ENCODE assay signal across 9 mouse cellular contexts in genomic region chr7:24400082-24400452, GRCm38 (mm10). TPM values are rescaled to one million over a fixed set of nuclear protein-coding genes. Genes with fewer than 3 reads are reported as not detected.
A peak's percentile ranks its signal among the peaks of the same experiment; 100 is the strongest.
DNase-seq lines count a peak whose midpoint lies in the region; ATAC-seq and TF ChIP-seq lines count a peak whose summit lies in the region.
"Had no signal": no experiment of that assay in that cellular context is flagged by ENCODE, and none has a peak within 500 bp of the region (broad histone marks: within the 10 kb centered on the region; RNA-seq: fewer than 3 reads in every experiment).

No protein-coding gene starts in this region.

- WGBS in heart, embryonic 12.5 days, result 15% methylated on average over 3 of the region's 3 CpGs
- 20% methylated on average over 3 of the region's 3 CpGs for WGBS in forebrain, embryonic 14.5 days
- WGBS in liver, embryonic 16.5 days (ENCODE audit: insufficient replicate concordance), result 5% methylated on average over 3 of the region's 3 CpGs

- H3K27ac ChIP-seq in heart, embryonic 12.5 days (ENCODE audit: poor library complexity, severe bottlenecking), result peak overlapping the region; percentile 95
- H3K27ac ChIP-seq in forebrain, embryonic 14.5 days (ENCODE audit: low read depth, low read length), result peak overlapping the region; percentile 95
- H3K27ac ChIP-seq in liver, embryonic 16.5 days (ENCODE audit: low read length), result peak overlapping the region; percentile 100

- H3K4me3 ChIP-seq in heart, embryonic 12.5 days, result peak overlapping the region; percentile 59
- H3K4me3 ChIP-seq in E14TG2a.4 (replicated peaks; ENCODE audit: low read length), result peak overlapping the region; percentile 79
- peak overlapping the region; percentile 50 for H3K4me3 ChIP-seq in forebrain, embryonic 14.5 days (ENCODE audit: low read depth, low read length)
- peak overlapping the region; percentile 77 for H3K4me3 ChIP-seq in liver, embryonic 16.5 days (ENCODE audit: low read depth, low read length)

- peak overlapping the region; percentile 74 for H3K4me2 ChIP-seq in heart, embryonic 12.5 days
- H3K4me2 ChIP-seq in forebrain, embryonic 14.5 days (ENCODE audit: low read length), result peak overlapping the region; percentile 52
- H3K4me2 ChIP-seq in liver, embryonic 16.5 days (ENCODE audit: low read depth, low read length), result peak overlapping the region; percentile 87

- no peaks in the 10 kb centered on the region for H3K27me3 ChIP-seq in heart, embryonic 12.5 days (replicated peaks)
- no peaks in the 10 kb centered on the region for H3K27me3 ChIP-seq in E14TG2a.4 (ENCODE audit: insufficient read depth, low read length)
- no peaks in the 10 kb centered on the region for H3K27me3 ChIP-seq in forebrain, embryonic 14.5 days (replicated peaks; ENCODE audit: control insufficient read depth, insufficient read depth, low read length)
- H3K27me3 ChIP-seq in liver, embryonic 16.5 days (ENCODE audit: control insufficient read depth, insufficient read depth, low read depth, low read length), result no peaks in the 10 kb centered on the region

- no peak for TF ChIP-seq CTCF in E14TG2a.4 (conservative IDR thresholded peaks at IDR 0.05; ENCODE audit: low read length)

- H3K9ac ChIP-seq in heart, embryonic 12.5 days, result peak overlapping the region; percentile 78
- peak overlapping the region; percentile 73 for H3K9ac ChIP-seq in forebrain, embryonic 14.5 days (ENCODE audit: low read length)
- H3K9ac ChIP-seq in liver, embryonic 16.5 days (ENCODE audit: low read depth, low read length), result peak overlapping the region; percentile 83

- ATAC-seq in heart, embryonic 12.5 days (ENCODE audit: insufficient number of reproducible peaks, low FRiP score), result no peak
- ATAC-seq in forebrain, embryonic 14.5 days, result no peak
- ATAC-seq in liver, embryonic 16.5 days (ENCODE audit: low read depth), result no peak

- DNase-seq in heart, adult 18-20 months, result no peak
- no peak for DNase-seq in forebrain, embryonic 14.5 days (ENCODE audit: low spot score)
- no peak for DNase-seq in urinary bladder, postnatal 14 days (ENCODE audit: low spot score)
- DNase-seq in layer of hippocampus, adult 11-12 months (ENCODE audit: low spot score), result no peak
- DNase-seq in gastrocnemius, postnatal 4 days (ENCODE audit: low spot score in 2 of 2), result no peak

- no peaks in the 10 kb centered on the region for H3K4me1 ChIP-seq in heart, embryonic 12.5 days (replicated peaks)
- H3K4me1 ChIP-seq in E14TG2a.4 (replicated peaks; ENCODE audit: low read depth, low read length), result peaks cover 45% of the 10 kb centered on the region
- H3K4me1 ChIP-seq in forebrain, embryonic 14.5 days (ENCODE audit: control insufficient read depth, insufficient read depth, low read length), result peaks cover 3% of the 10 kb centered on the region; the same call in 1 of the 2 replicates
- peaks cover 43% of the 10 kb centered on the region for H3K4me1 ChIP-seq in liver, embryonic 16.5 days (ENCODE audit: control insufficient read depth, low read depth, low read length)

- peaks cover 6% of the 10 kb centered on the region for H3K9me3 ChIP-seq in heart, embryonic 12.5 days (replicated peaks)
- H3K9me3 ChIP-seq in E14TG2a.4 (ENCODE audit: low read length), result no peaks in the 10 kb centered on the region
- H3K9me3 ChIP-seq in forebrain, embryonic 14.5 days (replicated peaks; ENCODE audit: control insufficient read depth, low read length), result no peaks in the 10 kb centered on the region
- no peaks in the 10 kb centered on the region; the same call in 1 of the 2 replicates for H3K9me3 ChIP-seq in liver, embryonic 16.5 days (replicated peaks; ENCODE audit: control insufficient read depth, low read length)

- peaks cover 26% of the 10 kb centered on the region for H3K36me3 ChIP-seq in heart, embryonic 12.5 days
- H3K36me3 ChIP-seq in E14TG2a.4 (ENCODE audit: insufficient read depth, low read length), result peaks cover 16% of the 10 kb centered on the region
- peaks cover 21% of the 10 kb centered on the region for H3K36me3 ChIP-seq in forebrain, embryonic 14.5 days (ENCODE audit: control insufficient read depth, insufficient read depth, low read length)
- H3K36me3 ChIP-seq in liver, embryonic 16.5 days (ENCODE audit: control insufficient read depth, insufficient read depth), result peaks cover 14% of the 10 kb centered on the region

RNA-seq across cellular contexts. Expression of gene Smg9, which starts 0.6 kb away (rescaled TPM):
- 21.4 and 21.6 TPM in 2 replicates for polyA plus RNA-seq in heart, embryonic 12.5 days (2016; fragmentation: Nextera tagmentation; extraction: Ambion mirVana)
- 1 to 10 TPM; 6.6 to 8.4 TPM for total RNA-seq in heart, adult 18-20 months (2021)
- polyA plus RNA-seq in forebrain, embryonic 14.5 days (2014; fragmentation: Nextera tagmentation; extraction: Ambion mirVana), result 23.4 and 26.1 TPM in 2 replicates
- polyA plus RNA-seq in liver, embryonic 16.5 days (2015; fragmentation: Nextera tagmentation; extraction: Ambion mirVana), result 12.8 and 14.3 TPM in 2 replicates
- 10 to 100 TPM; 18.1 to 21.1 TPM for total RNA-seq in gastrocnemius, postnatal 4 days (2021)

RNA-seq across cellular contexts. Expression of gene Kcnn4, which starts 30.0 kb away (rescaled TPM):
- polyA plus RNA-seq in heart, embryonic 12.5 days (2016; fragmentation: Nextera tagmentation; extraction: Ambion mirVana), result 6.9 and 7.8 TPM in 2 replicates
- total RNA-seq in heart, adult 18-20 months (2021), result 1 to 10 TPM in 1 of 2 experiments, under 1 TPM in 1; 0.69 to 2.4 TPM
- polyA plus RNA-seq in forebrain, embryonic 14.5 days (2014; fragmentation: Nextera tagmentation; extraction: Ambion mirVana), result 0.09 and 0.53 TPM in 2 replicates
- polyA plus RNA-seq in liver, embryonic 16.5 days (2015; fragmentation: Nextera tagmentation; extraction: Ambion mirVana), result 91.9 and 93.4 TPM in 2 replicates
- under 1 TPM; 0.61 to 0.93 TPM for total RNA-seq in gastrocnemius, postnatal 4 days (2021)

RNA-seq across cellular contexts. Expression of gene Lypd5, which starts 51.1 kb away (rescaled TPM):
- not detected in 2 replicates for polyA plus RNA-seq in heart, embryonic 12.5 days (2016; fragmentation: Nextera tagmentation; extraction: Ambion mirVana)
- total RNA-seq in heart, adult 18-20 months (2021), result not detected
- not detected in 2 replicates for polyA plus RNA-seq in forebrain, embryonic 14.5 days (2014; fragmentation: Nextera tagmentation; extraction: Ambion mirVana)
- polyA plus RNA-seq in liver, embryonic 16.5 days (2015; fragmentation: Nextera tagmentation; extraction: Ambion mirVana), result not detected in 2 replicates
- not detected for total RNA-seq in gastrocnemius, postnatal 4 days (2021)
- total RNA-seq: neutrophil, adult 5-6 weeks had no signal

RNA-seq across cellular contexts. Expression of gene Irgc1, which starts 52.0 kb away (rescaled TPM):
- polyA plus RNA-seq in heart, embryonic 12.5 days (2016; fragmentation: Nextera tagmentation; extraction: Ambion mirVana), result not detected in 2 replicates
- not detected for total RNA-seq in heart, adult 18-20 months (2021)
- polyA plus RNA-seq in forebrain, embryonic 14.5 days (2014; fragmentation: Nextera tagmentation; extraction: Ambion mirVana), result not detected in 2 replicates
- not detected in 2 replicates for polyA plus RNA-seq in liver, embryonic 16.5 days (2015; fragmentation: Nextera tagmentation; extraction: Ambion mirVana)
- total RNA-seq in gastrocnemius, postnatal 4 days (2021), result under 1 TPM; 0.26 to 0.52 TPM

Comparison
In these comparisons a context has a peak if more than half of its experiments do, and no peak if none do; other contexts are left out.
1. RNA of gene Kcnn4, which starts 30.0 kb away (polyA plus RNA-seq): 91.9 to 93.4 TPM in liver, embryonic 16.5 days; 6.9 to 7.8 TPM in heart, embryonic 12.5 days and 0.09 to 0.53 TPM in forebrain, embryonic 14.5 days; every median in the first group is over 10 times any median in the second.
2. Peak in every context shown above with its lines, with median percentiles within 50 percentile points of each other: H3K27ac ChIP-seq, H3K4me2 ChIP-seq, H3K4me3 ChIP-seq and H3K9ac ChIP-seq.